Mouse (Mus musculus): ENCODE results near the gene Syngr3. TPM values are rescaled to one million over a fixed set of nuclear protein-coding genes. Genes with fewer than 3 reads are reported as not detected.

Gene Syngr3
- polyA plus RNA-seq, 2 experiments, result 0.06 to 0.08 TPM

DNA sequence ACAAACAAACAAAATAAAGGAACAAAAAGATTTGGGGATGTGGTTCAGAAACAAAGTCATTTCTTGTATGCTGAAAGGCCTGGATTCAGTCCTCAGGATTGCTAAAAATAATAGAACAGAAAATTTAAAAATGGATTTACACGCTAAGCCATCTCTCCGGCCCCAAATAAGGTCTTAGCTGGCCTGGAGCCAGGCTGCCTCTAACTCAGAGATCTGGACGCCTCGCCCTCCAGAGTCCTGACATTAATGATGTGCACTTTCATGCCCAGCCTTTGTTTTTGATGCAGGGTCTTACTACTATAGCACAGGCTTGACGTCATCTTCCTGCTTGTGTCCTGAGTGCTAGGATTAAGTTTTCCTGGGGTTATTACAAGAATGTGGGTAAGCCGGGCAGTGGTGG lies 39.3 kb upstream of the Syngr3 start:
- Histone ChIP-seq H3K27me3 (ENCODE audit: control insufficient read depth, insufficient read depth, low read length) (no peaks in the 10 kb centered on the region), H3K4me3 (ENCODE audit: insufficient read depth in 1 of 2, low read depth in 2 of 2, low read length in 2 of 2) (no peak overlapping the region), H3K36me3 (replicated peaks; ENCODE audit: control insufficient read depth, insufficient read depth, low read depth) (no peaks in the 10 kb centered on the region), H3K9me3 (ENCODE audit: control insufficient read depth, low read length) (no peaks in the 10 kb centered on the region), H3K4me1 (replicated peaks; ENCODE audit: control insufficient read depth in 2 of 2, insufficient read depth in 2 of 2, low read length in 1 of 2) (0 out of 4 replicates have a peak, but pooled peaks cover 0 to 2% of the 10 kb centered on the region in 2 experiments), H3K9ac (replicated peaks) (no peak overlapping the region), H3K4me2 (ENCODE audit: low read depth) (no peak overlapping the region), H3K27ac (no peak overlapping the region)
- DNase-seq (ENCODE audit: low read depth in 3 of 3, low spot score in 3 of 3) (no peak), ATAC-seq (ENCODE audit: insufficient read depth) (no peak)
- TF ChIP-seq EP300 (IDR thresholded peaks at IDR 0.05; ENCODE audit: low read depth) (no peak), CTCF (IDR thresholded peaks at IDR 0.05; ENCODE audit: low read depth) (no peak)
- 66% methylated on average over 6 of the region's 6 CpGs for WGBS (ENCODE audit: insufficient replicate concordance)

DNA sequence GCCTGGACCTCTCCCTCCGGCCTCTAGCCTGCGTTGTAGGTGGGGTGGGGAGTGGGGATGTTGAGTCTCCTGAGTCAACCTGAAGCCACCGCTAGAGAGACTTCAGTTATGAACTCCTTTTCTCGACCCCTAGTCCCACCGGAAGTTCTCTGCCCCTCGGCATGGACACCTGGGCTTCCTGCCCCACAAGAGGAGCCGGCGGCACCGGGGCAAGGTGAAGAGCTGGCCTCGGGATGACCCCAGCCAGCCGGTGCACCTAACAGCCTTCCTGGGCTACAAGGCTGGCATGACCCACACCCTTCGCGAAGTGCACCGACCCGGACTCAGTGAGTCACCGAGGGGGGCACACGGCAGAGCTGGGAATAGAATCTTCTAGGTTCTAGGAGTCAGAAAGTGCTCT lies 38.4 kb upstream of the Syngr3 start:
- DNase-seq (ENCODE audit: low read depth in 3 of 3, low spot score in 3 of 3) (no peak), ATAC-seq (ENCODE audit: insufficient read depth) (no peak)
- Histone ChIP-seq H3K4me2 (ENCODE audit: low read depth) (no peak overlapping the region), H3K27me3 (ENCODE audit: control insufficient read depth, insufficient read depth, low read length) (no peaks in the 10 kb centered on the region), H3K4me1 (replicated peaks; ENCODE audit: control insufficient read depth in 2 of 2, insufficient read depth in 2 of 2, low read length in 1 of 2) (peaks cover 4% of the 10 kb centered on the region in 2 experiments), H3K9ac (replicated peaks) (no peak overlapping the region), H3K27ac (no peak overlapping the region), H3K36me3 (replicated peaks; ENCODE audit: control insufficient read depth, insufficient read depth, low read depth) (no peaks in the 10 kb centered on the region), H3K4me3 (ENCODE audit: insufficient read depth in 1 of 2, low read depth in 2 of 2, low read length in 2 of 2) (no peak overlapping the region), H3K9me3 (ENCODE audit: control insufficient read depth, low read length) (no peaks in the 10 kb centered on the region)
- TF ChIP-seq EP300 (IDR thresholded peaks at IDR 0.05; ENCODE audit: low read depth) (no peak), CTCF (IDR thresholded peaks at IDR 0.05; ENCODE audit: low read depth) (no peak)
- WGBS (ENCODE audit: insufficient replicate concordance), result 65% methylated on average over 17 of the region's 17 CpGs

DNA sequence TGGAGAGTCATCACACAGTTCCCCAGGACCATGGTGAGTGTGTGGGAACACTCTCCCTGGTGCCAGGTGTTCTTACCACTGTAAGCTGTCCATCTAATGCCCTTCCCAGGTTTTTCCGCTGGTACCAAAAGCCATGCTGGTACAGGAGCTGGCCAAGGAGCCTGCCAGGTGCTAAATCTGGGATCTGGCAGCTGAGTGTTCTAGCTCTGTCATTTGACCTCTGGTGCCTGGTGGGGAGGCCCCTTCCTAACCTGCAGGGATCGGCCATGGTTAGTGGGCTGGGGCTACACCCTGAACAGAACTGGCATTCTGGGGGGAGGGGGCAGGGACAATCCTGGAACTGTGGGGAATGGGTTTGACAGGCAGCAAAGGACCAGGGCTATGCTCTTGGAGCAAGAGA lies 37.9 kb upstream of the Syngr3 start, which contains the start of gene Rpl3l:
TSS of gene Rpl3l (plus strand) at position 203 of the 400 bp plus-strand sequence.
- H3K4me1 ChIP-seq (replicated peaks; ENCODE audit: control insufficient read depth in 2 of 2, insufficient read depth in 2 of 2, low read length in 1 of 2), result peaks cover 7% of the 10 kb centered on the region in 2 experiments
- no peak within 1 kb of the TSS for H3K4me2 ChIP-seq (ENCODE audit: low read depth)
- no peaks in the 10 kb centered on the region for H3K9me3 ChIP-seq (ENCODE audit: control insufficient read depth, low read length)
- no peak within 1 kb of the TSS for H3K9ac ChIP-seq (replicated peaks)
- peaks cover under 1% of the 10 kb centered on the region; the same call in 1 of the 2 replicates for H3K36me3 ChIP-seq (replicated peaks; ENCODE audit: control insufficient read depth, insufficient read depth, low read depth)
- no peak within 1 kb of the TSS for H3K27ac ChIP-seq
- 61% methylated on average over 2 of the region's 2 CpGs for WGBS (ENCODE audit: insufficient replicate concordance)
- no peak within 1 kb of the TSS for H3K4me3 ChIP-seq (ENCODE audit: insufficient read depth in 1 of 2, low read depth in 2 of 2, low read length in 2 of 2)
- DNase-seq (ENCODE audit: low read depth in 3 of 3, low spot score in 3 of 3) (no peak), ATAC-seq (ENCODE audit: insufficient read depth) (no peak)
- TF ChIP-seq CTCF (IDR thresholded peaks at IDR 0.05; ENCODE audit: low read depth), result no peak
- H3K27me3 ChIP-seq (ENCODE audit: control insufficient read depth, insufficient read depth, low read length), result no peaks in the 10 kb centered on the region

DNA sequence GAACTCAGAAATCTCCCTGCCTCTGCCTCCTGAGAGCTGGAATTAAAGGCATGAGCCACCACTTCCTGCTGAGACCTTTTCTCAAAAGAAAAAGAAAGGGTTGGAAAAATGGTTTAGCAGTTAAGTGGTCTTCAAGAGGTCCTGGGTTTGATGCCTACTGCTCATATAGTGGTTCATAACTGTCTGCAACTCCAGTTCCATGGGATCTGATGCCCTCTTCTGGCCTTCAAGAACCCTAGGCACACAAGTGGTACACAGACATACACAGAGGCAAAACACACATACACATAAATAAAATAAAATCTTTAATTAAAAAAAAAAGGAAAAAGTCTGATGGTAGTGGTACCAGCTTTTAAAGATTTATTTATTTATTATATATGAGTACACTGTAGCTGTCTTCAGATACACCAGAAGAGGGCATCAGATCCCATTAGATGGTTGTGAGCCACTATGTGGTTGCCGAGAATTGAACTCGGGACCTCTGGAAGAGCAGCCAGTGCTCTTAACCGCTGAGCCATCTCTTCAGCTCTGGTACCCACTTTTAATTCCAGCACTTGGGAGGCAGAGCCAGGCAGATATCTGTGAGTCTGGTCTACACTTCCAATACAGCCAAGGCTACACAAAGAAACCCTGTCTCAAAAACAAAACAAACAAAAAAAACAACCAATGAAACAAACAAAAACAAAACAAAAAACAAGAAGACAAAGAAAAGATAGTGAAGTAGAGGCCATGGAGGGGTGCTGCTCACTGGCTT lies 36.1 kb upstream of the Syngr3 start:
- Histone ChIP-seq H3K36me3 (replicated peaks; ENCODE audit: control insufficient read depth, insufficient read depth, low read depth) (peaks cover 16% of the 10 kb centered on the region), H3K4me3 (ENCODE audit: insufficient read depth in 1 of 2, low read depth in 2 of 2, low read length in 2 of 2) (no peak overlapping the region), H3K9me3 (ENCODE audit: control insufficient read depth, low read length) (no peaks in the 10 kb centered on the region), H3K4me2 (ENCODE audit: low read depth) (no peak overlapping the region), H3K27me3 (ENCODE audit: control insufficient read depth, insufficient read depth, low read length) (no peaks in the 10 kb centered on the region), H3K27ac (no peak overlapping the region), H3K9ac (replicated peaks) (no peak overlapping the region), H3K4me1 (replicated peaks; ENCODE audit: control insufficient read depth in 2 of 2, insufficient read depth in 2 of 2, low read length in 1 of 2) (peaks cover 13 to 18% of the 10 kb centered on the region in 2 experiments)
- DNase-seq (ENCODE audit: low read depth in 3 of 3, low spot score in 3 of 3) (no peak), ATAC-seq (ENCODE audit: insufficient read depth) (no peak)
- 46% methylated on average over 3 of the region's 3 CpGs for WGBS (ENCODE audit: insufficient replicate concordance)
- TF ChIP-seq CTCF (IDR thresholded peaks at IDR 0.05; ENCODE audit: low read depth) (no peak), EP300 (IDR thresholded peaks at IDR 0.05; ENCODE audit: low read depth) (no peak)

DNA sequence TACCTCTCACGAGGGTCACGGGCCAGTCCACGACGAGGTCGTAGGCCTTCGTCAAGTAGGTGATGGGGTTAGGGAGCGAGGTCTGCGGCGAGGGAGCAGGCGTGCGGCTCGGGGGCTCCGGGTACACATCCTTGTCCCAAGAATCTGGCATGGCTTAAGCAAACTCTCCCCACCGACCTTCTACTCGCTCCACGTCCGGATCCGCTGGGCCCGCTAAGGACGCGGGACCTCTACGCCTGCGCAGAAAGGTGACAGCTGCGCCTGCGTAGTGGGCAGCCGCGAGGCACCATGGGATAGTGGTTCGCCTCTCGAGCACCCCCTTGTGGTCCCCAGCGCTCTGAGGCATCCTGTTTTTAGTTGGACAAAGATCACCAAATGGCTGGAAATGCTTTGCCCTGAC lies 34.4 kb upstream of the Syngr3 start, which contains the start of gene Ndufb10:
TSS of gene Ndufb10 (minus strand) at position 295 of the 400 bp plus-strand sequence.
- ATAC-seq (ENCODE audit: insufficient read depth) (peak; percentile 72), DNase-seq (ENCODE audit: low read depth in 3 of 3, low spot score in 3 of 3) (peak; percentile 85 to 88 (median 87))
- H3K4me3 ChIP-seq (ENCODE audit: insufficient read depth in 1 of 2, low read depth in 2 of 2, low read length in 2 of 2), result peak within 1 kb of the TSS; percentile 85 to 96
- H3K27ac ChIP-seq, result peak within 1 kb of the TSS; percentile 84
- peak within 1 kb of the TSS; percentile 96 for H3K9ac ChIP-seq (replicated peaks)
- no peak for TF ChIP-seq EP300 (IDR thresholded peaks at IDR 0.05; ENCODE audit: low read depth)
- TF ChIP-seq CTCF (IDR thresholded peaks at IDR 0.05; ENCODE audit: low read depth), result peak; percentile 100
- peaks cover 16 to 18% of the 10 kb centered on the region in 2 experiments for H3K4me1 ChIP-seq (replicated peaks; ENCODE audit: control insufficient read depth in 2 of 2, insufficient read depth in 2 of 2, low read length in 1 of 2)
- 0% methylated on average over 30 of the region's 30 CpGs for WGBS (ENCODE audit: insufficient replicate concordance)
- H3K27me3 ChIP-seq (ENCODE audit: control insufficient read depth, insufficient read depth, low read length), result no peaks in the 10 kb centered on the region
- H3K9me3 ChIP-seq (ENCODE audit: control insufficient read depth, low read length), result no peaks in the 10 kb centered on the region
- H3K4me2 ChIP-seq (ENCODE audit: low read depth), result peak within 1 kb of the TSS; percentile 92
- H3K36me3 ChIP-seq (replicated peaks; ENCODE audit: control insufficient read depth, insufficient read depth, low read depth), result peaks cover 19% of the 10 kb centered on the region
